Mouse (Mus musculus): ENCODE data around the gene Vmn2r53.
"Not testable (repeated sequence)": the region's sequence is repeated elsewhere in the genome, so short reads cannot be mapped to it uniquely, and the experiment has no call there.

The Vmn2r53 gene

GRCm38 (mm10) chr7:12608688-12609087, at the start of gene Vmn2r53:
TSS of gene Vmn2r53 (minus strand) at chr7:12608788.
- DNase-seq (ENCODE audit: low spot score): no peak

- DNase-seq (ENCODE audit: low spot score): not testable (repeated sequence)
Measured at GRCm38 (mm10) chr7:12640219-12640618, 31.6 kb upstream of the Vmn2r53 start, which contains the start of gene Vmn2r54. TSS of gene Vmn2r54 (minus strand) at chr7:12640319.

Measured in testis, postnatal 14 days (tissue).